Mouse (Mus musculus) midbrain, embryonic 10.5 days (tissue): ENCODE data around the gene 3300002I08Rik. TPM values are rescaled to one million over a fixed set of nuclear protein-coding genes. Genes with fewer than 3 reads are reported as not detected.

Experiments used
- DNase-seq: peaks from one replicate; pipeline ENCODE4 v3.0.0-alpha.2; 2017; ENCODE audit warnings: low spot score
- H3K27ac ChIP-seq: fragments of 300-500 bp; sonication (generic); replicated peaks from 2 replicates; pipeline ENCODE4 v1.5.1; 2016; ENCODE audit warnings: mild to moderate bottlenecking
- H3K27me3 ChIP-seq: fragments of 300-500 bp; sonication (generic); 2 replicates; pipeline ENCODE4 v1.6.1; 2016; ENCODE audit warnings: low read depth, mild to moderate bottlenecking; ENCODE audit not compliant: poor library complexity, severe bottlenecking
- H3K36me3 ChIP-seq: fragments of 300-500 bp; sonication (generic); 2 replicates; pipeline ENCODE4 v1.6.1; 2016; ENCODE audit warnings: mild to moderate bottlenecking, moderate library complexity
- H3K4me1 ChIP-seq: fragments of 300-500 bp; sonication (generic); 2 replicates; pipeline ENCODE4 v1.6.1; 2016
- H3K4me3 ChIP-seq: fragments of 300-500 bp; sonication (generic); 2 replicates; pipeline ENCODE4 v1.5.1; 2016; ENCODE audit warnings: mild to moderate bottlenecking, moderate library complexity
- H3K9me3 ChIP-seq: fragments of 300-500 bp; sonication (generic); replicated peaks from 2 replicates; pipeline ENCODE4 v1.6.1; 2016; ENCODE audit warnings: mild to moderate bottlenecking
- WGBS: fragments of 180-500 bp; shearing (Covaris S2); methylation state at CpG from one replicate; pipeline ENCODE4 v1.1.7; 2016; 5-methylcytosine and 5-hydroxymethylcytosine counted together
- polyA plus RNA-seq: library from polyadenylated mRNA; unstranded; fragments of >200 nt; fragmentation: Nextera tagmentation; extraction: Ambion mirVana; gene quantifications from 2 replicates; pipeline ENCODE4 v1.2.1, GENCODE M21; 2016

The 3300002I08Rik gene
- polyA plus RNA-seq, 1 experiment from 2014 or later, result 9.0 TPM

DNA sequence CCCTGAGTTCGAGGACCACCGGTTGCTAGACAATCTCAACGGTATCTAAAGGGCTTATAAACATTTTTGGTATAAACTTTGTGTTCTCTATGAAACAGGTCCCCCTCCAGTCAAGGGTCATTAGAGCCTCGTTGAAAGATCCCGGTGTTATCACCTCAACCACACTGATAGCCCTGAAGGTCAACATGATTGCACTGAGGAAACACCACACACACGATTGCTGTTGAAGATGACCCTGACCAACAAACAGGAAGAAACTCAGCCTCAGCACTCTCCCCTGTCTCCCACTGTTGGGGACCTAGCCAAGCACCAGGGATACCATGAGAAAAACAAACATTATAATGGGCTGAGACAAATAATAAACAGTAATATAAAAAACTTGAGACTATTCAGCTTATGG, 68.9 kb downstream of the 3300002I08Rik start:
- 91% methylated on average over 6 of the region's 6 CpGs for WGBS
- no peak overlapping the region for H3K27ac ChIP-seq
- H3K27me3 ChIP-seq, result no peaks in the 10 kb centered on the region

More for the DNA sequence above, 68.9 kb downstream of the 3300002I08Rik start:
- no peak for DNase-seq
- peaks cover 10% of the 10 kb centered on the region; the same call in 1 of the 2 replicates for H3K9me3 ChIP-seq
- H3K4me1 ChIP-seq, result no peaks in the 10 kb centered on the region
- no peaks in the 10 kb centered on the region for H3K36me3 ChIP-seq
- H3K4me3 ChIP-seq, result no peak overlapping the region

Other genes with a start within 250 kb of the 3300002I08Rik start
- 6.2 and 8.6 TPM in 2 replicates for gene Zfp120, start 226.1 kb downstream of the 3300002I08Rik start, polyA plus RNA-seq
- not detected in 2 replicates for gene Gm10770, start 183.1 kb downstream of the 3300002I08Rik start, polyA plus RNA-seq
- gene Gm14139, start 181.0 kb downstream of the 3300002I08Rik start, polyA plus RNA-seq, result 0.12 TPM in 1 of 2 replicates, not detected in the other
- 11.7 and 11.9 TPM in 2 replicates for gene Zfp937, start 144.7 kb downstream of the 3300002I08Rik start, polyA plus RNA-seq
- 3.1 and 4.0 TPM in 2 replicates for gene Gm21994, start 107.2 kb downstream of the 3300002I08Rik start, polyA plus RNA-seq
- gene Gm14124, start 105.2 kb downstream of the 3300002I08Rik start, polyA plus RNA-seq, result 0.05 TPM in 1 of 2 replicates, not detected in the other
- 1.7 and 2.8 TPM in 2 replicates for gene Gm10130, start 39.1 kb downstream of the 3300002I08Rik start, polyA plus RNA-seq
- 10.4 and 11.2 TPM in 2 replicates for gene Zfp442, start 88.7 kb upstream of the 3300002I08Rik start, polyA plus RNA-seq
- not detected in 2 replicates for gene Zfp345, start 122.3 kb upstream of the 3300002I08Rik start, polyA plus RNA-seq
- 0.12 and 0.19 TPM in 2 replicates for gene Cst7, start 207.7 kb upstream of the 3300002I08Rik start, polyA plus RNA-seq
- gene Apmap, start 245.8 kb upstream of the 3300002I08Rik start, polyA plus RNA-seq, result 35.6 and 38.6 TPM in 2 replicates